Mouse (Mus musculus) lung, embryonic 14.5 days (tissue): ENCODE measurements at regions not wholly inside any gene's neighbourhood (a gene's known extent, or its start where the extent isn't known, plus 50 kb on each side); places are given as distances from the start of the nearest gene placed in this dataset.

ENCODE experiments used
- ATAC-seq: fragments of 200-750 bp; cut with Nextera tagmentation; 2 replicates; pipeline ENCODE4 v1.8.0; 2017; ENCODE audit warnings: mild to moderate bottlenecking, moderate TSS enrichment, moderate library complexity; ENCODE audit not compliant: insufficient read depth
- DNase-seq: peaks from one replicate; pipeline ENCODE4 v3.0.0-alpha.2; 2015
- H3K27ac ChIP-seq: fragments of 300-500 bp; sonication (generic); 2 replicates; pipeline ENCODE4 v1.5.1; 2014; ENCODE audit warnings: low read depth, mild to moderate bottlenecking, moderate library complexity
- H3K27me3 ChIP-seq: fragments of 300-500 bp; sonication (generic); 2 replicates; pipeline ENCODE4 v1.6.1; 2014; ENCODE audit warnings: low read length, control low read depth; ENCODE audit not compliant: insufficient read depth
- H3K36me3 ChIP-seq: fragments of 300-500 bp; sonication (generic); 2 replicates; pipeline ENCODE4 v1.6.1; 2014; ENCODE audit warnings: control low read depth; ENCODE audit not compliant: insufficient read depth
- H3K4me1 ChIP-seq: fragments of 300-500 bp; sonication (generic); 2 replicates; pipeline ENCODE4 v1.6.1; 2014; ENCODE audit warnings: antibody characterized with exemption, control low read depth; ENCODE audit not compliant: insufficient read depth
- H3K4me2 ChIP-seq: fragments of 300-500 bp; sonication (generic); 2 replicates; pipeline ENCODE4 v1.6.1; 2014; ENCODE audit warnings: mild to moderate bottlenecking
- H3K4me3 ChIP-seq: fragments of 300-500 bp; sonication (generic); 2 replicates; pipeline ENCODE4 v1.5.1; 2014; ENCODE audit warnings: low read depth, low read length
- H3K9ac ChIP-seq: fragments of 300-500 bp; sonication (generic); 2 replicates; pipeline ENCODE4 v1.6.1; 2014
- H3K9me3 ChIP-seq: fragments of 300-500 bp; sonication (generic); 2 replicates; pipeline ENCODE4 v1.6.1; 2016; ENCODE audit warnings: low read depth, low read length, control low read depth
- CTCF ChIP-seq: IDR thresholded peaks from 2 replicates; pipeline ENCODE4 v1.5.1; 2016; ENCODE audit warnings: antibody characterized with exemption, low read depth
- WGBS: fragments of 180-500 bp; shearing (Covaris S2); extraction: QIAGEN DNeasy Blood & Tissue Kit; methylation state at CpG from one replicate; pipeline ENCODE4 v1.1.7; 2014; 5-methylcytosine and 5-hydroxymethylcytosine counted together

DNA sequence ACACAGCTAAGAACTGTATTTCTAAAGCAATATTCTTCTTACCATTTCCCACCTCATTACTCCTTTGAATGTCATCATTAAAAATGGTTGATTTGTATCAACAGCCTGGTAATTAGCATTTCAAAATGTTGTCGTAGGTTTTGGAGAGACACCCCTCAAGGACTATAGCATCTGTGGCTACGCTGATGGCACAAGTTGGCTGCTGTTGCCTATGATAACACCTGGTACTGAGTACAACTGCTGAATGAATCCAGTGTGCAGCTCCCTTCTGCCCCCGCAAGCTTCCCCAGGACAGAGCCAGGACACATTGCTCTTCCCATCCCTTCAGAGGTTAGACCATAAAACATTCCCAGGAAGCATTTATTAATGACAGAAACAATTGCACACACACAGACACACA, 68.7 kb upstream of the Mycn start:
- DNase-seq (no peak), ATAC-seq (no peak)
- Histone ChIP-seq H3K27me3 (no peaks in the 10 kb centered on the region), H3K4me2 (no peak overlapping the region), H3K27ac (no peak overlapping the region), H3K4me1 (no peaks in the 10 kb centered on the region), H3K9ac (no peak overlapping the region), H3K4me3 (no peak overlapping the region), H3K9me3 (no peaks in the 10 kb centered on the region), H3K36me3 (no peaks in the 10 kb centered on the region)
- no peak for TF ChIP-seq CTCF
- WGBS = 80% methylated on average over 3 of the region's 3 CpGs

DNA sequence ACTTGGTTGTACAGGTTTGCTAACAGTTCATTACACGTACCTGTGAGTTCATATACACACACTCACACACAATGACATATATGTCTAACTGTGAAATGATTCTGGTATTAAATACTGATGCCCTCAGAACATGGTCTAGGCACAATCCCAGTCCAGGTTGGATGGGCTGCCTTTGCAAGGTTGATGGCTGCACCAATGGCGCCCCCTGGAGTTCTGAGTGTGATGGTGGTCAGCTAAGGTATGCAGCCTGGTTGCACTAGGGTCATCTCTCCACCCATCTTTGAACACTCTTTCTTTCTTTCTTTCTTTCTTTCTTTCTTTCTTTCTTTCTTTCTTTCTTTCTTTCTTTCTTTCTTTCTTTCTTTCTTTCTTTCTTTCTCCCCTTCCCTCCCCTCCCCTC, 67.8 kb upstream of the Mycn start:
- TF ChIP-seq CTCF = peak; percentile 22
- no peaks in the 10 kb centered on the region for H3K9me3 ChIP-seq
- no peaks in the 10 kb centered on the region for H3K4me1 ChIP-seq
- ATAC-seq (no peak), DNase-seq (no peak)
- no peaks in the 10 kb centered on the region for H3K36me3 ChIP-seq
- 36% methylated on average over 2 of the region's 2 CpGs for WGBS
- no peaks in the 10 kb centered on the region for H3K27me3 ChIP-seq
- H3K9ac ChIP-seq = no peak overlapping the region
- no peak overlapping the region for H3K4me3 ChIP-seq
- H3K27ac ChIP-seq = no peak overlapping the region
- H3K4me2 ChIP-seq = no peak overlapping the region

DNA sequence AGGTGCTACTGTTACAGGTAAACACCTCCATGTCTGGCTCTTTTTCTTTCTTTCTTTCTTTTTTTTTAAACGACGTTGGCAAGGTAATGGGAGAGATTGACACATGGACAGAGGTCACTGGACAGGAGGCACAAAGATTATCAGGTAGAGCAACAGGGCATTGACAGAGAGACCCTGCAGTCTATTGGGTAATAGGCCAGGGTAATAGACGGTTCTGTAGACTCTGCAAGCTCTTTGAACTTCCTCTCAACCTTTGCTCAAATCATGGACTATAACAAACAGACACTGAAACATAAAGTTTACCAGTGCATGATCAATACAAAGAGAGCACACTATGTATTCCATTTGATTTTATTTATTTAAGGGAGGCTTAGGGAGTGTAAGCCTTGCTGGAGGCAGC, 61.0 kb upstream of the Mycn start:
- ATAC-seq = no peak
- Histone ChIP-seq H3K4me2 (no peak overlapping the region), H3K9ac (no peak overlapping the region), H3K36me3 (no peaks in the 10 kb centered on the region), H3K4me1 (no peaks in the 10 kb centered on the region), H3K27ac (no peak overlapping the region), H3K27me3 (no peaks in the 10 kb centered on the region), H3K9me3 (no peaks in the 10 kb centered on the region), H3K4me3 (no peak overlapping the region)
- TF ChIP-seq CTCF = no peak
- 74% methylated on average over 3 of the region's 3 CpGs for WGBS
- no peak for DNase-seq

DNA sequence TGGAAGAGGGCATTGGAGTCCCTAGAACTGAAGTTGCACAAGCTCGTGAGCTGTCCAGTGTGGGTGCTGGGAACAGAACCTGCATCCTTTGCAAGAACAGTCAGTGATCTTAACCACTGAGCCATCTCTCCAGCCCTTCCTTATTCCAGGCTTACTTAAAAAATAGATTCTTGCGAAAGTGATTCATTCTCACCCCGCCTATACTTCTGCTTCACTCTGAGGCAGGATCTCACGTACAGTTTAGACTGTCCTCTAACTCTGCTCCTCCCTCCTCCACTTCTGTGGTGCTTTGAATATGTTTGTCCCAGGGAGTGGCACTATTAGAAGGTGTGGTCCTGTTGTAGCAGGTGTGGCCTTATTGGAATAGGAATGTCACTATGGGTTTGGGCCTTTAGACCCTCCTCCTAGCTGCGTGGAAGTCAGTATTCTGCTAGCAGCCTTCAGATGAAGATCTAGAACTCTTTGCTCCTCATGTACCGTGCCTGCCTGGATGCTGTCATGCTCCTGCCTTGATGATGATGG, 60.4 kb upstream of the Mycn start:
- ATAC-seq = no peak

DNA sequence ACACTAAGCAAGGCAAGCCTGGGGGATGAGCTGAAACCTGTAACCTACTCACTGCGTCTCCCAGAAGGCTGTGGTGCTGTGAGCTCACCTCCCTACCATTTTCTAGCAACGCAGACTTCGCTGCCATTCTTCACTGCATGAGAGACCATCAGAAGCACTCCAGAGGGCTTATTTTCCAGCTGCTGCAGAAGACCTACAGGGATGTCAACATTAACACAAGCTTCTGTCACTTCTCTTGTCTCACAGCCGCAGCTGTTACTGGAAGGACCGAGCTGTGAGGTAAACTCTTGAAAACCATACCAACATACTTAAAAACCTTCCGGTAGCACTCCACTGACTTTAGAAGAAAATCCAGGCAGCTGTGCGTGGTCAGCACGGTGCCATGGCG, 54.3 kb upstream of the Mycn start:
- H3K36me3 ChIP-seq = no peaks in the 10 kb centered on the region
- no peak overlapping the region for H3K4me3 ChIP-seq
- H3K4me2 ChIP-seq = peak overlapping the region; percentile 28; the same call in 1 of the 2 replicates
- H3K9ac ChIP-seq = no peak overlapping the region
- ATAC-seq = peak; percentile 33; the same call in 1 of the 2 replicates
- WGBS = 35% methylated on average over 9 of the region's 9 CpGs
- H3K27ac ChIP-seq = no peak overlapping the region
- H3K27me3 ChIP-seq = no peaks in the 10 kb centered on the region
- H3K4me1 ChIP-seq = peaks cover 11% of the 10 kb centered on the region
- no peaks in the 10 kb centered on the region for H3K9me3 ChIP-seq
- peak; percentile 36 for DNase-seq
- TF ChIP-seq CTCF = no peak

More for the DNA sequence above, 60.4 kb upstream of the Mycn start:
- WGBS = 85% methylated on average over 6 of the region's 6 CpGs
- DNase-seq = no peak
- Histone ChIP-seq H3K27ac (no peak overlapping the region), H3K9me3 (no peaks in the 10 kb centered on the region), H3K4me1 (no peaks in the 10 kb centered on the region), H3K36me3 (no peaks in the 10 kb centered on the region), H3K27me3 (no peaks in the 10 kb centered on the region), H3K4me3 (no peak overlapping the region), H3K4me2 (no peak overlapping the region), H3K9ac (no peak overlapping the region)
- no peak for TF ChIP-seq CTCF

DNA sequence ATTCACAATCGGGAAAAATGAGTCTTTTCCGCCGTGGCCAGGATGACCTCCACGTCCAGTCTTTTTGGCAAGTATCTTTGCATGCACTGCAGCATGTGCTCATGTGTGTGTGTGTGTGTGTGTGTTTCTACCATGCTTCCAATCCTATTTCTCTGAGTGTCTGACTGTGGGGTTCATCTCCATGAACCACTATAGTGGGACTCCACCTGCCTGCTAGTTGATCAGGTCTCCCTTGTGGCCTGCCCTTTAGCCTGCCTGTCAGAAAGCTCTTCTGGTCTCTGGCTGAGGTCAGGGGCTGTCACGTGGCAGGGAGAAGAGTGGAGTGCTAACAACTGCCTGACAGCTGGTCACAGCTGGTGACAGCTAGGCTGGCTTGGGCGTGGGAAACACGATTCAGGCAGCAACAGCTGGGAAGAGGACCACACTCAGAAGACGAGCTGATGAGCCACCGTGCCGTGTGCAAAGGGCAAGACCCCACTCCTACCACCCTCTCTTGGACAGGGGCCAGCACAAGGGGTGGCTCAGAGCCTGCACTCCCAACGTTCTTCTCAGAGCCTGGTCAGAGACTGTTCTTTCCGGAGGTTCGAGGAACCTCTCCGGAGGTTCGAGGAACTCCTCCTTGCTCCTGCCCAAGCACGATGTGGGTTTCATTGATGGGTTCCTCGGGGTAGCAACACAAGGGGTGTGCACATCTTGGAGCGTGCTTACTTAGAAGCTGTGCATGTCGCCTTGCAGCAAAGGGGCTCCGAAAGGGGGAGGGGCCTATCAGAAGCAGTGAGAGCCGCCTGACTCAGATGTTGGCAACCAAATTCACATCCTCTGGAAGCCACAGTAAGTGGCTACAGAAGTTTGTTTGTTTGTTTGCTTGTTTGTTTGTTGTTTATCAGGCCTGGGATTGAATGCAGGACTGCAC, 53.6 kb upstream of the Mycn start:
- H3K27me3 ChIP-seq = no peaks in the 10 kb centered on the region
- 26% methylated on average over 21 of the region's 21 CpGs for WGBS
- H3K4me2 ChIP-seq = peak overlapping the region; percentile 28; the same call in 1 of the 2 replicates
- no peaks in the 10 kb centered on the region for H3K9me3 ChIP-seq
- no peak overlapping the region for H3K4me3 ChIP-seq
- no peak overlapping the region for H3K27ac ChIP-seq
- H3K9ac ChIP-seq = no peak overlapping the region
- peaks cover 11% of the 10 kb centered on the region for H3K4me1 ChIP-seq
- H3K36me3 ChIP-seq = no peaks in the 10 kb centered on the region
- ATAC-seq = peak; percentile 87
- DNase-seq = peak; percentile 90
- TF ChIP-seq CTCF = no peak

DNA sequence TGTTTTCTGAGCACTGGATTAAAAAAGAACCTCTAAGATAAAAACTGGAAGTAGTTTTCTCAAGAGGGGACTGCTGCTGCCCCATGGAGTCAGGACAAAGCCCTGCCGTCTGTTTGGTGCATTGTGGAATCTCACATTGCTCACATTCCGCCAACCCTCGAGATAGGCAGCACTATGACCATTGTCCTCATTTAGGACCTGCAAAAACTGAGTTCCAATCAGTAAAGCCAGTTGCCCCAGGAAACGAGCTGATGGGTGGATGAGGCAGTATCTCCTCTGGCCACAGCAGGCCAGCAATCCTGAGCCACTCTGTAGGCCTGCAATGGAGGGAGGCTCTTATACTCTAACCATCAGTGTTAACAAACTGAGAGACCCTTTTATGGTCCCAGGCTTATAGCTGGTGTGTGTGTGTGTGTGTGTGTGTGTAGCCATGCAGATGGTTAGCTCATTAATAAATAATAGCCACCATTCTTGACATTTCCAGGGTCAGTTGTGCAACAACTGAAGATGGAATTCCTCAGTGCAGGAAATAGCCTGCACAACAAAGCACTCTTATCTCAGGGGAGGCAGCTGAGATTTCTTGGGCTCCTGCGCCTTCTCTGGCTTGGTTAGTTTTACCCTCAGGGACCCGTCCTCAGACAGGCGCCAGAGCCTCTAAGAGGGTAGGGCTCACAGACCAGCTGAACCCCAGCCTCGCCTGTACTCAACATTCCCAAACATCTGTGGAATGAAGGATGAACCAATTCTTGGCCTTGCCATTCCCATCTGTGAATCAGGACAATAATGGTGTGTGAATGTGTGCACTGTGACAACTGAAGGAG, 52.4 kb upstream of the Mycn start:
- DNase-seq (peak; percentile 64), ATAC-seq (peak; percentile 64)
- Histone ChIP-seq H3K27ac (no peak overlapping the region), H3K9me3 (no peaks in the 10 kb centered on the region), H3K4me3 (no peak overlapping the region), H3K4me1 (peaks cover 11% of the 10 kb centered on the region), H3K4me2 (no peak overlapping the region), H3K36me3 (no peaks in the 10 kb centered on the region), H3K9ac (no peak overlapping the region), H3K27me3 (no peaks in the 10 kb centered on the region)
- no peak for TF ChIP-seq CTCF
- 32% methylated on average over 8 of the region's 8 CpGs for WGBS
